Comparison of ENCODE assay signal across 11 mouse cellular contexts in the genomic region with DNA sequence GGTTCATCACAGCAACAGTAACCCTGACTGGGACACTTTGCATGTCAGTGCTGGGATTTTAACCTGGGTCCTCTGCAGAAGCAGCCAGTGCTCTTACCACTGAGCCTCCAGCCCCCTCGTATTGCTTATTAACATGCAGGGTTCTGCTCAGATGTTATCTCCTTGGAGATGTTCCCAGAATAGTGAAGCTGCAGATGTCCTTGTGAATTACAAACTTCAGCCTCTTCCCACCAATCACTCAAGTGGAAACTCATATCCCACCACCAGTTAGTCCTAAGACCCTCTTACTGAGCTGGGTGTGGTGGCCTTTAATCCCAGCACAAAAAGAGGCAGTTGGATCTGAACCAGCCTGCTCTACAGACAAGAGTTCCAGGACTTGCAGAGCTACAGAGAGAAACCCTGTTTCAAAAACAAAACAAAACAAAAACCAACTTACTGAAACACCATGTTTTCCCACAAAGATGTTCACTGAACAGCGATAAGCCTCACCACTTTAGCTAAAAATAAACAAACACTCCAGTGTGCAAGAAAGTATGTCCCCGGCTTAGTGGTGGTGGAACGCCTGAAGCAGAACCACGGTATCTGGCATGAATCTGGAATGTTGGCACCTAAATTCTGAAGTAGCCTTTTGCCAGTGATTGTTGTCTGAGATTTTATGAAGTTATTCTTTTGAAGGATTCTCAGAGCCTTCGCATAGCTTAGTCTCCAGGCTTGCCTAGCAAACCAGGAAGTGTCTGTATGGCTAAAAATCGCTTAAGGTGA. TPM values are rescaled to one million over a fixed set of nuclear protein-coding genes. Genes with fewer than 3 reads are reported as not detected.
A peak's percentile ranks its signal among the peaks of the same experiment; 100 is the strongest.
DNase-seq lines count a peak whose midpoint lies in the region; ATAC-seq and TF ChIP-seq lines count a peak whose summit lies in the region.
"Had no signal": no experiment of that assay in that cellular context is flagged by ENCODE, and none has a peak within 500 bp of the region (broad histone marks: within the 10 kb centered on the region; RNA-seq: fewer than 3 reads in every experiment).

No protein-coding gene starts in this region.

- no peak for DNase-seq in heart, postnatal 36 days
- peak; percentile 22 for DNase-seq in lung, embryonic 14.5 days
- no peak for DNase-seq in lung, postnatal 25 days (ENCODE audit: low spot score)
- peak; percentile 40 for DNase-seq in brain, adult 2 months (ENCODE audit: low read depth, low spot score)
- peak; percentile 48 for DNase-seq in lung, postnatal 36 days
- no peak for DNase-seq in gastrocnemius, postnatal 36 days
- DNase-seq in ovary, adult 18-20 months (ENCODE audit: low spot score): no peak
- DNase-seq: kidney, adult 9 months had no signal

- H3K9me3 ChIP-seq in heart, embryonic 12.5 days (replicated peaks): no peaks in the 10 kb centered on the region
- no peaks in the 10 kb centered on the region for H3K9me3 ChIP-seq in lung, embryonic 14.5 days (ENCODE audit: low read depth, low read length)
- H3K9me3 ChIP-seq: heart, embryonic 15.5 days; limb, embryonic 13.5 days had no signal

- no peak overlapping the region for H3K9ac ChIP-seq in heart, embryonic 12.5 days
- H3K9ac ChIP-seq in lung, embryonic 14.5 days: no peak overlapping the region
- H3K9ac ChIP-seq: heart, embryonic 15.5 days had no signal

- H3K36me3 ChIP-seq in heart, embryonic 12.5 days: no peaks in the 10 kb centered on the region
- no peaks in the 10 kb centered on the region for H3K36me3 ChIP-seq in lung, embryonic 14.5 days (ENCODE audit: insufficient read depth)
- H3K36me3 ChIP-seq: heart, embryonic 15.5 days had no signal

- H3K4me3 ChIP-seq in heart, embryonic 12.5 days: no peak overlapping the region
- no peak overlapping the region for H3K4me3 ChIP-seq in lung, embryonic 14.5 days (ENCODE audit: low read depth, low read length)
- H3K4me3 ChIP-seq: heart, embryonic 15.5 days; limb, embryonic 13.5 days had no signal

- intact Hi-C loops in heart, postnatal 36 days (cut with DNase I): no loop called here
- intact Hi-C loops in gastrocnemius, postnatal 36 days (cut with DNase I): no loop called here

- TF ChIP-seq CTCF in lung, embryonic 14.5 days (IDR thresholded peaks at IDR 0.05; ENCODE audit: low read depth): no peak

- ATAC-seq in heart, embryonic 12.5 days (ENCODE audit: insufficient number of reproducible peaks, low FRiP score): no peak
- no peak for ATAC-seq in lung, embryonic 14.5 days (ENCODE audit: insufficient read depth)

- H3K27me3 ChIP-seq in heart, embryonic 12.5 days (replicated peaks): no peaks in the 10 kb centered on the region
- no peaks in the 10 kb centered on the region for H3K27me3 ChIP-seq in lung, embryonic 14.5 days (ENCODE audit: insufficient read depth, low read length)
- H3K27me3 ChIP-seq: heart, embryonic 15.5 days; limb, embryonic 13.5 days had no signal

- H3K27ac ChIP-seq in heart, embryonic 12.5 days (ENCODE audit: poor library complexity, severe bottlenecking): 0 out of 2 replicates have a peak overlapping the region, but pooled peaks have one; percentile 37
- H3K27ac ChIP-seq in lung, embryonic 14.5 days (ENCODE audit: low read depth): no peak overlapping the region
- H3K27ac ChIP-seq: heart, embryonic 15.5 days; limb, embryonic 13.5 days had no signal

- H3K4me2 ChIP-seq in heart, embryonic 12.5 days: no peak overlapping the region
- no peak overlapping the region for H3K4me2 ChIP-seq in lung, embryonic 14.5 days
- H3K4me2 ChIP-seq: heart, embryonic 15.5 days; limb, embryonic 13.5 days had no signal

- H3K4me1 ChIP-seq in heart, embryonic 12.5 days (replicated peaks): peaks cover 37% of the 10 kb centered on the region
- peaks cover 14% of the 10 kb centered on the region for H3K4me1 ChIP-seq in lung, embryonic 14.5 days (ENCODE audit: insufficient read depth)

- WGBS in heart, embryonic 12.5 days: 42% methylated on average over 7 of the region's 7 CpGs
- WGBS in lung, embryonic 14.5 days: 34% methylated on average over 7 of the region's 7 CpGs

RNA-seq across cellular contexts. Expression of gene Hacd3, which starts 5.9 kb away (rescaled TPM):
- 62.8 and 64.0 TPM in 2 replicates for polyA plus RNA-seq in heart, embryonic 12.5 days (2016; fragmentation: Nextera tagmentation; extraction: Ambion mirVana)
- 10 to 100 TPM; 17.3 to 18.6 TPM for total RNA-seq in heart, postnatal 36 days (2021)
- polyA plus RNA-seq in lung, embryonic 14.5 days (2014; fragmentation: Nextera tagmentation; extraction: Ambion mirVana): 69.4 and 72.2 TPM in 2 replicates
- total RNA-seq in gastrocnemius, postnatal 36 days (2021): 10 to 100 TPM in 1 of 2 experiments, 1 to 10 TPM in 1; 9.1 to 10.3 TPM

RNA-seq across cellular contexts. Expression of gene Dpp8, which starts 16.6 kb away (rescaled TPM):
- 42.6 and 44.3 TPM in 2 replicates for polyA plus RNA-seq in heart, embryonic 12.5 days (2016; fragmentation: Nextera tagmentation; extraction: Ambion mirVana)
- total RNA-seq in heart, postnatal 36 days (2021): 10 to 100 TPM; 58.1 to 64.9 TPM
- polyA plus RNA-seq in lung, embryonic 14.5 days (2014; fragmentation: Nextera tagmentation; extraction: Ambion mirVana): 31.7 and 34.8 TPM in 2 replicates
- 100 to 1,000 TPM in 1 of 2 experiments, 10 to 100 TPM in 1; 98.7 to 117 TPM for total RNA-seq in gastrocnemius, postnatal 36 days (2021)

RNA-seq across cellular contexts. Expression of gene Ints14, which starts 54.9 kb away (rescaled TPM):
- 45.2 and 48.6 TPM in 2 replicates for polyA plus RNA-seq in heart, embryonic 12.5 days (2016; fragmentation: Nextera tagmentation; extraction: Ambion mirVana)
- 10 to 100 TPM; 15.9 to 16.0 TPM for total RNA-seq in heart, postnatal 36 days (2021)
- 64.1 and 66.0 TPM in 2 replicates for polyA plus RNA-seq in lung, embryonic 14.5 days (2014; fragmentation: Nextera tagmentation; extraction: Ambion mirVana)
- total RNA-seq in gastrocnemius, postnatal 36 days (2021): 10 to 100 TPM; 16.0 to 16.3 TPM

Comparison
In these comparisons a context has a peak if more than half of its experiments do, and no peak if none do; other contexts are left out.
1. DNase-seq: peak in lung, embryonic 14.5 days (single experiment), brain, adult 2 months (single experiment) and lung, postnatal 36 days (single experiment); none in heart, postnatal 36 days (0 of 2), lung, postnatal 25 days (single experiment), gastrocnemius, postnatal 36 days (0 of 2) and ovary, adult 18-20 months (single experiment).